Mouse (Mus musculus): Measurements from ENCODE around the gene Atp11b. TPM values are rescaled to one million over a fixed set of nuclear protein-coding genes. Genes with fewer than 3 reads are reported as not detected.

Gene Atp11b
- total RNA-seq, 2 experiments from 2014 or later, result 110 to 123 TPM

DNA sequence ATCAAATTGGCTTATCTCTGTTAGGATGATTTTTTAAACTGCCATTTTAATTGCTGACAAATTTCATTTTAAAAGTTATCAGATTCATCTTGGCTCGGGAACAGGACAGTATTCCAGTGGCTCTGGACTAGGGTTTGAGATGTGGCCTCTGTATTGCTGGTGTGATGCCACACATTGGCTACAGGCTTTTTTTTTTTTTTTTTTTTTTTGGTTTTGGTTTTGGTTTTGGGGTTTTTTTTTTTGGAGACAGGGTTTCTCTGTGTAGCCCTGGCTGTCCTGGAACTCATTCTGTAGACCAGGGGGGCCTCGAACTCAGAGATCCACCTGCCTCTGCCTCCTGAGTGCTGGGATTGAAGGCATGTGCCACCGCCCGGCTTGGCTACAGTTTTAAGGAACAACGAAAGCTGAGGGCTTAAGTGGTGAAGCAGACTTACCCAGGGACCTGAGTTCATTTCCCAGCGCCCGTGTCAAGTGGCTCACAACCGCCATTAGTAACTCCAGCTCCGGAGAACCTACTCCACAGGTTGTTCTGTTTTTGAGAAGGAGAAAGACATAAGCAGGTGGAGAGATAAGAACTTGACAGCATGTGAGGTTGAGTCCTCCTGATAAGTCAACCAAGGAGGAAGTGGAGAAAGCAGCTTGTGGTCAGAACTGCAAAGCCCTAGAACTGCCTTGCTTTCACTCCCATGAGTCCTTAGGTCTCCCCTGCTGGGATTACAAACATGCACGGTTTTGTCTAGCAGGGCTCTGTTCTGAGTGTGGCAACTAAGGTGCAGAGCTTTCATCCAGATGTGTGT lies 21.7 kb upstream of the Atp11b start:
- no peak for TF ChIP-seq CTCF (IDR thresholded peaks at IDR 0.05)
- H3K27ac ChIP-seq, result no peak overlapping the region
- intact Hi-C loops (cut with DNase I), result no loop called here
- DNase-seq (ENCODE audit: extremely low spot score in 1 of 2, low spot score in 2 of 2), result no peak
- H3K4me3 ChIP-seq, result no peak overlapping the region

DNA sequence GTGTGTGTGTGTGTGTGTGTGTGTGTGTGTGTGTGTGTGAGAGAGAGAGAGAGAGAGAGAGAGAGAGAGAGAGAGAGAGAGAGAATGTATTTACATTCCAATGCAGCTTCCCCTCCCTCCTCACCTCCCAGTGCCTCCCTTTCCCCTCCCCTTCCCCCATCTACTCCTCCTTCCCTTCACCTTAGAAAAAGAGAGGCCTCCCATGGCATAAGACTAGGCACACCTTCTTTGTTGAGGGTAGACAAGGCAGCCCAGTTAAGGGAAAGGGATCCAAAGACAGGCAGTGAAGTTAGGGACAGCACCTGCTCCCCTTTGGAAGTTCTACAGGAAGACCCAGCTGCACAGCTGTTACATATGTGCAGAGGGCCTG lies 21.1 kb upstream of the Atp11b start:
- no peak overlapping the region for H3K4me3 ChIP-seq
- no peak for DNase-seq (ENCODE audit: extremely low spot score in 1 of 2, low spot score in 2 of 2)
- no peak overlapping the region for H3K27ac ChIP-seq
- intact Hi-C loops (cut with DNase I), result no loop called here
- TF ChIP-seq CTCF (IDR thresholded peaks at IDR 0.05), result no peak

DNA sequence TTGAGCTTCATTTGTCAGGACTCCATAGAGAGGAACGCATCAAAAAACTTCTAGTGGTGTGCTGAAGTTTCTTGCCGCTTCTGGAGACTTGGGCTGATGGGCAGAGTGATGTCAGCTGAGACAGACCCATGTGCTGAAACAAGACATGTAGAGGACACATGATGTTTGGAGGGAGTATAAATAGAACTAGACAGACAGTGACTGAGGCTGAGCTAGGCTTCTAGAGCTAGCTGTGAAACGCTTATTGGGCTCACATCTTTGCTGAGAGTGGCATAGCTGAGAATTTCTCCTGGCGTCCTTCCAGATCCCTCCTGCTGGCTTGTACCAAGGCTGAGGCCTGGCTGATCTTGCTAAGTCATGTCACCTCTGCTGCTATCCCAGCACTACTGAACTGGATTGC lies 19.4 kb upstream of the Atp11b start:
- TF ChIP-seq CTCF (IDR thresholded peaks at IDR 0.05), result no peak
- no peak overlapping the region for H3K4me3 ChIP-seq
- intact Hi-C loops (cut with DNase I), result no loop called here
- no peak for DNase-seq (ENCODE audit: extremely low spot score in 1 of 2, low spot score in 2 of 2)
- H3K27ac ChIP-seq, result no peak overlapping the region

GRCm38 (mm10) chr3:35738071-35738470 lies 15.8 kb upstream of the Atp11b start:
- Histone ChIP-seq H3K4me3 (no peak overlapping the region), H3K27ac (no peak overlapping the region)
- intact Hi-C loops (cut with DNase I), result no loop called here
- TF ChIP-seq CTCF (IDR thresholded peaks at IDR 0.05), result no peak
- no peak for DNase-seq (ENCODE audit: extremely low spot score in 1 of 2, low spot score in 2 of 2)

DNA sequence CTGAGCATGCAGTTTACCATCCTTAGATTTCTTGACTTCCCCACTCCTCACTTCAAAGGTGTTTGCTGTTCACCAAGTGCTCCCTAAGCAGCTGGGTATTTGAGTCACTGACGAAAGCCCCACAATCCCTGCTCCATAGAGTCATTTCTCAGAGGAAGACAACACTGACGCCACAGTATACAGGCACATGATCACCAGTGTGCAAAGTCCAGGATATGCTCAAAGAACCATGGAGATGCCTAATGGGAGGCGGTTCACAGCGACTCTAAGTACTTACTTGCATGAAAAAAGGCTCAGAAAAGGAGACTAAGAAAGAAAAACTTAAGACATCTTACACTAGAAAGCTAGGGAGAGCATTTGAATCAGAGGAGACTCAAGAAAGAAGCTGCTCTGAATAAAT lies 8.9 kb upstream of the Atp11b start:
- no peak for TF ChIP-seq CTCF (IDR thresholded peaks at IDR 0.05)
- Histone ChIP-seq H3K4me3 (no peak overlapping the region), H3K27ac (no peak overlapping the region)
- intact Hi-C loops (cut with DNase I), result no loop called here
- no peak for DNase-seq (ENCODE audit: extremely low spot score in 1 of 2, low spot score in 2 of 2)

GRCm38 (mm10) chr3:35746840-35747456 lies 7.0 kb upstream of the Atp11b start:
- Histone ChIP-seq H3K27ac (no peak overlapping the region), H3K4me3 (no peak overlapping the region)
- no peak for DNase-seq (ENCODE audit: extremely low spot score in 1 of 2, low spot score in 2 of 2)
- intact Hi-C loops (cut with DNase I), result no loop called here
- no peak for TF ChIP-seq CTCF (IDR thresholded peaks at IDR 0.05)

GRCm38 (mm10) chr3:35750286-35750685 lies 3.6 kb upstream of the Atp11b start:
- H3K27ac ChIP-seq, result no peak overlapping the region
- peak; percentile 28 for TF ChIP-seq CTCF (IDR thresholded peaks at IDR 0.05)
- H3K4me3 ChIP-seq, result no peak overlapping the region
- intact Hi-C loops (cut with DNase I), result loop anchor here (5.0 kb wide), 2 partner anchors 58 to 187 kb away; partner anchors contain the start of gene Dcun1d1
- DNase-seq (ENCODE audit: extremely low spot score in 1 of 2, low spot score in 2 of 2), result no peak

- TF ChIP-seq CTCF (IDR thresholded peaks at IDR 0.05), result no peak
- no peak overlapping the region for H3K4me3 ChIP-seq
- no peak for DNase-seq (ENCODE audit: extremely low spot score in 1 of 2, low spot score in 2 of 2)
- intact Hi-C loops (cut with DNase I), result loop anchor here (5.0 kb wide), 2 partner anchors 59 to 186 kb away; partner anchors contain the start of gene Dcun1d1
- no peak overlapping the region for H3K27ac ChIP-seq
Measured at GRCm38 (mm10) chr3:35751724-35752123, 2.2 kb upstream of the Atp11b start.

DNA sequence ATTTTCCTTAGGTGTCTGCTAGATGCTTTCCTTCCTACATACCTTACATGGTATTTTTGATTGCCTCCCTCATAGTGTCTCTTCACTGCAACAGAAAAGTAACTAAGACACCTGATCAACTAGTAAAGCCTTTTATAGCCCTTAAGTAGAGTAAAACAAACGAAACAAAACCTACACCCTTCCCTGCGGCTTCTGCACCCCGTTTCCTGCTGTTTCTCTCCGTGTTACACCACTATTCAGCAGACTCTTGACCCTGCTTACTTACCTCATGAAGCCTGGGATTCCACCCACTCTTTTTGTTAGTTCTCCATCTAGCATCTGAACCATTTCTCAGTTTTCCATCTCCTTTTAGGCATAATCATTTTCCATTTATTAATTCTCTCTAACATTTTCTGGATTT lies 8.8 kb downstream of the Atp11b start:
- TF ChIP-seq CTCF (IDR thresholded peaks at IDR 0.05), result no peak
- no peak for DNase-seq (ENCODE audit: extremely low spot score in 1 of 2, low spot score in 2 of 2)
- intact Hi-C loops (cut with DNase I), result no loop called here

GRCm38 (mm10) chr3:35764637-35765617 lies 11.0 kb downstream of the Atp11b start:
- intact Hi-C loops (cut with DNase I), result no loop called here
- Histone ChIP-seq H3K27ac (no peak overlapping the region), H3K4me3 (no peak overlapping the region)
- DNase-seq (ENCODE audit: extremely low spot score in 1 of 2, low spot score in 2 of 2), result no peak
- no peak for TF ChIP-seq CTCF (IDR thresholded peaks at IDR 0.05)

More for the DNA sequence above, 8.8 kb downstream of the Atp11b start:
- Histone ChIP-seq H3K4me3 (no peak overlapping the region), H3K27ac (no peak overlapping the region)

DNA sequence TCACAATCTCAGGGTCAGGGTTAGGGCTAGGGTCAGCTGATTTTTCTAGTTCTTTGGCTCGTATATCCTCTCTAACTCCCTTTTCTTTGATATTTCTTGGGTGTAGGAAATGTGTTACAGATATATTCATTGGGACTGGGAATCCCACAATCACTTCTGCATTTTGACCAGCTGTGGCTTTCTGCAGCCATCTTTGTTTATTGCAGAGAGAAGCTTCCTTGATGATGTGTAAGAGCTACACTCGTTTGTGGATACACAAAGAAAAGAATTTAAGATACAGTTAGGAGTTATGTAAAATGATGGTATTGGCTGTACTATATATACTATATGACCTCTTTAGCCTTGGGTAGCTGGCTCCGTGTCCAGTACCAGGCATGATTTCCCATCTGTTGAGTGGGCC lies 25.8 kb downstream of the Atp11b start:
- H3K4me3 ChIP-seq, result no peak overlapping the region
- no peak for DNase-seq (ENCODE audit: extremely low spot score in 1 of 2, low spot score in 2 of 2)
- intact Hi-C loops (cut with DNase I), result no loop called here

GRCm38 (mm10) chr3:35802040-35802439 lies 48.1 kb downstream of the Atp11b start:
- DNase-seq (ENCODE audit: extremely low spot score in 1 of 2, low spot score in 2 of 2), result no peak
- intact Hi-C loops (cut with DNase I), result no loop called here
- Histone ChIP-seq H3K27ac (no peak overlapping the region), H3K4me3 (no peak overlapping the region)
- TF ChIP-seq CTCF (IDR thresholded peaks at IDR 0.05), result no peak

More for the DNA sequence above, 25.8 kb downstream of the Atp11b start:
- no peak for TF ChIP-seq CTCF (IDR thresholded peaks at IDR 0.05)
- H3K27ac ChIP-seq, result no peak overlapping the region
